Mouse (Mus musculus): ENCODE measurements around the gene Ttll13.
A peak's percentile ranks its signal among the peaks of the same experiment; 100 is the strongest.

The Ttll13 gene

DNA sequence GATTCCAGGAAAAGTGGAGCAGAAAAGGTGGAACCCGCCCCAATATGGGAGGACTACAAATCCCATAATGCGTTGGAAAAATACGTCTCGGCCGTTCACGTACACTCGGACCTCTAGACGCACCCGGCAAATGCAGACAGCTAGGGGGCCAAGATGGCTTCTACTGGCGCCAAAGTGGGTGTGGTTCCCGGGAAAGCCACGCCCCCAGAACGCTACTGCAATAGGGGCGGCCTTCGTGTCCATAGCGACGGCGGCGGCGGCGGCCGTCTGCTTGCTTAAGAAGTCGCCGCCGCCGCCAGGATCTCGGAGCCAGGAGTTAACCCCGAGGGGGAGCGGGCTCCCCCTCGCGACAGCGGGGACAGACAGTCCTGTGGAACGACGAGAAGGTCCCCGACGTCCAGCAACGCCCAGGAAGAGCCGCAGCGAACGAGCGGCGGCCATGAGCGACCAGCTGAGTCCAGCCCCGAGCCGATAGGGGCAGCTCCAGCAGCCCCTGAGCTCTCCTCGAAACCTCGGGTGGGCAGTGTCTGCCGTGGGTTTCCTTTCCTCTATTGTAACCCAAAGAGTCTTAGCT lies at the start of gene Ttll13:
Gene Ttll13 (plus strand): TSS at position 229 of the 574 bp plus-strand sequence.
- peak; percentile 95 to 97 for DNase-seq (ENCODE audit: low spot score in 2 of 2)

DNA sequence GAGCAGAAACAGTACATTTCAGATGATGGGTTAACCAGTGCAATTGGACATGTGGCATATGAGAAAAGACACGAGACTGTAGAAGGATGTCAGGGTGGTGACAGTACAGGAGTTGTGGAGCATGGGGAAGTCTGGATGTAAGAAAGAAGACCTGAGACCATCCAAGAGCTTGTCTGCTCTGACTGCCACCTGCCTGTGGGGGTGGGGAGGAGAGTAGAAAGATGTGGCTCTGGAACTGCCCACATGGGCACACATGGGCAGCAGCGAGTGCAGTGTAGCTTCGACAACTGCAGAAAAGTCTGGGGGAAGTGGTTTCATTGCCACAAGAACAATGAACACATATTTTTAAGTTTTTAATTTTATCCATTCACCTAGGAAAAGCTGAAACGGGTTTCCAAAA lies 48.8 kb upstream of the Ttll13 start:
- no peak for DNase-seq (ENCODE audit: low spot score in 2 of 2)

DNA sequence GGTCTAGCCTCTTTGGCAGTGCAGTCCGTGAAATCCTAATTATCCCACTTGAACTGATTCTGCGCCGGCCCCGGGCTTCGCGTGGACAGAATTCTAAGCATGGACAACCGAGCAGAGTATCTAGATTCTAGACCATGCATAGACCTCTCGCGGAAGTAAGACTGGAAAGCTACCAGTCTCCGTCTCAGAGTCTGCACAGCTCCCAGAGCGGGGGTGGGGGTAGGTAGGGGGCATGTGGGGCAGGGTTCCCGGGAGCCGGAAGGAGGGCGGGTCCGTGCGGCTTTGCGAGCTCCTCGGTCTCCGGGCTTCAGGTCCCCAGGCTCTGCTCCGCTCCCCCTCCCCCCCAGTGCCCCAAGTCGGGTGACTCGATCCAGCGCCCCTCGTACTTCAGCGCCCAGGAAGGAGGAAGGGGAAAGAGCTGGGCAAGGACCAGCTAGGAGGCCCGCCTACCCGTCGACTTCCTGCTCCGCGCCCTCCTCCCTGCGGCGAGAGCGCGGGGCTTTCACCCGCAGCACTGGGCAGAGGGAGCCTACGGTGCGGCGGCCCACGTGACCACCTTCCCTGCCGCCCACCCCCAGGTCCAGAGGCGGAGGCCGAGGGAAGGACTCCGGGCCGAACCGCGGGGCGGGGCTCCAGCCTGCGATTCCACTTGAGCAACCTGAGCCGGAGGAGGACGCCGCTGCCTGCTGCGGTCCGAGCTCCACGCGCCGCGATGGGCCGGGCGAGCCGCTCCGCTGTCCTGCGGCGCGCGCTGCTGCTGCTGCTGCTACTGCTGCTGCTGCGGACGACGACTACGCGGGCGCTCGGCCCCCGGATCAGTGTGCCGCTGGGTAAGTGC lies 48.0 kb upstream of the Ttll13 start:
- peak; percentile 85 to 86 for DNase-seq (ENCODE audit: low spot score in 2 of 2)

- DNase-seq (ENCODE audit: low spot score in 2 of 2) = no peak
These were observed 47.3 kb upstream of the Ttll13 start for GRCm38 (mm10) chr7:80198863-80199262.

DNA sequence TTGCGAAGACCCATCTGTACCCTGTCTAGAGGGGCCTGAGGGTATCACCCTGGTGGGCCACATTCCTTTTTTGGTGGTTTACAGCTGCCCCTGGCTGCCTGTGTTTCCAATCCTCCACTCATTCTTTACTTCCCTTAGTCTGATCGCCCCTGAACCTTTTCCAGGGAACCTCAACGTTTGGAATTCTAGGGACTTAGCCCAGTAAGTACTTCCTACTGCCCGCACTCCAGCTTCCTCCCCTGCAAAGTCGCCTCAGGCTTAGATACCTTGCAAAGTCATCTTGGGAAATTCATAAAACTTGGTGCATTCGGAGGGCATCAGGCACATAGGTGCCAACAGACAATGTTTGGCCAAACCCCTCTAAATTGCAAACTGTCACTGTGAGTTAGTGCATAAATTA lies 46.9 kb upstream of the Ttll13 start:
- DNase-seq (ENCODE audit: low spot score in 2 of 2) = no peak

DNA sequence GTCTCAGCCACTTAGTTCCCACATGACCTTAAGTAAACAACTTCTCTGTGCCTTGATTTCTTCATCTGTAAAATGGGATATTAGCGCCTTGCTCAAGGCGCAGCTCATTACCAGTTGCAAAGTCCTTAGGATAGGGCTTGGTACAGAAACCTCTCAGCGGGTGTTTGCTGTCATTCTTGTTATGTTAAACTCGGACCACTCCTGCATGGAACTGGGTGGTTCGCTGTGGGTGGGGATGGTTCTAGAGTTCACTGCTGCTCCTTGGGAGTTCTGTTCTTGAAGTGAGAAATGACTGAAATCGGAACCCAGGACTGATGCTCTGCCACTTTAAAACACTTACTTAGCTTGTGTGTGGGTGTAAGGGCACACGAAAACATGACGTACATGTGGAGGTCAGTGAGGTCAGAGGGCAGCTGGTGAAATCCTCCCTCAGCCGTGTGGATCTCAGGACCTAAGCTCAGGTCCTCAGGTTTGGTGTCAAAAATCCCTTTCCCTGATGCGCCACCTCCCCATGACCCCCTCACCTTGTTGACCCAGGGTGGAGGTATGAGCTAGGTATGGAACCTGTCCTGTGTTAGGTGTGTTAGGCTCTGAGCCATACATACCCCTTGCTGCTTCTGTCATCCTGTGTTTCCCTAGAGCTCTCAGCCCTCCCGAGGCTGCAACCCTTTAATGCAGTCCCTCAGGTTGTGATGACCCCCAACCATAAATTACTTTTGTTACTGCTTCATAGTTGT lies 46.2 kb upstream of the Ttll13 start:
- no peak for DNase-seq (ENCODE audit: low spot score in 2 of 2)

DNA sequence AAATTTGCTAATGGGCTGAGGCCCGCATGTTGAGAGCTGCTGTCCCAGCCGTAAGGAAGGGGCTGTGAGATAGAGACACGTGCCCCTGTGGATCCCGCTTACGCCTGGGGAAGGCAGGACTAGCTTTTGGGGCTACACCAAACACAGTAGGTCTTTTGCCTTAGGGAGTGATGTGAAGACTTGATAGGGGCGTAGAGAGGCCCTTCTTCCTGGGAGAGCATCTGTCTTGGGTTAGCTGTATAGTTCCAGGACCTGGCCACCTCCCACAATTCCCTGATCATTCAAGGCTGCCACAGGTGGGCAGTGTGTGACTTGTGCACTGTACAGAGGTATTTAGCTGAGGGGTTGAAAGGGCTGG lies 45.6 kb upstream of the Ttll13 start:
- DNase-seq (ENCODE audit: low spot score in 2 of 2) = no peak

- no peak for DNase-seq (ENCODE audit: low spot score in 2 of 2)
These were observed 45.1 kb upstream of the Ttll13 start for GRCm38 (mm10) chr7:80200963-80201539.

DNA sequence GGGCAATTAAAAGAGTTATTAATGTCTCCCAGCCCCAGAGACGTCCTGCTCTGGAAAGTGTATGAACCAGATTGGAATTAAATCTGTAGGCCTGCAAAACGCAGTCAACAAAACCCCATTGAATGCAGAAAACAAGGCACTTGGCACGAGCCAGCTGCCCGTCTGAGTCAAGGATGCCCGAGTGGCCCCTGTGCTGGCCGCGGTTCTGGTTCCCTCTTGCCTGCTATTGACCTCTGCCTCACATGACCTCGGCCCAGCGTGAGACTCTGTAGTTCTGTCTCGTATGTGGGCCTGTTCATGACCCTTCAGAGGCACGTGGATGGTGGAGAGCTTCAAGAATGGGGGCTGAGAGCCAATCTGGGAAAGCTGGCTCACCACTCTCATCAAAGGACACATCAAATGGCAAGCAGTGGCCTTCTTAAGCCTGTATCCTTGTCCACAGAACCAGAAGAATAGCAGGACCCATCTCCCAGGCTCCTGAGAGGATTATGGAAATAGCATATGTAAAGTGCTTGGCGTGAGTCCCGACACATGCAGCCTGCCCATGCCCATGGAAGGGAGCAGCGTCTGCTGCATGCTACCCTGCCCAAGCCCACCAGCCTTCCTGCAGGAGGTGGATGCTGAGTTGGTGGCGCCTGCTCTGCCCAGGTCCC lies 44.2 kb upstream of the Ttll13 start:
- no peak for DNase-seq (ENCODE audit: low spot score in 2 of 2)

GRCm38 (mm10) chr7:80202961-80203360 lies 43.2 kb upstream of the Ttll13 start:
- DNase-seq (ENCODE audit: low spot score in 2 of 2) = no peak

GRCm38 (mm10) chr7:80203638-80204096 lies 42.5 kb upstream of the Ttll13 start:
- DNase-seq (ENCODE audit: low spot score in 2 of 2) = no peak

- DNase-seq (ENCODE audit: low spot score in 2 of 2) = no peak
These were observed 41.8 kb upstream of the Ttll13 start for GRCm38 (mm10) chr7:80204362-80204761.

DNA sequence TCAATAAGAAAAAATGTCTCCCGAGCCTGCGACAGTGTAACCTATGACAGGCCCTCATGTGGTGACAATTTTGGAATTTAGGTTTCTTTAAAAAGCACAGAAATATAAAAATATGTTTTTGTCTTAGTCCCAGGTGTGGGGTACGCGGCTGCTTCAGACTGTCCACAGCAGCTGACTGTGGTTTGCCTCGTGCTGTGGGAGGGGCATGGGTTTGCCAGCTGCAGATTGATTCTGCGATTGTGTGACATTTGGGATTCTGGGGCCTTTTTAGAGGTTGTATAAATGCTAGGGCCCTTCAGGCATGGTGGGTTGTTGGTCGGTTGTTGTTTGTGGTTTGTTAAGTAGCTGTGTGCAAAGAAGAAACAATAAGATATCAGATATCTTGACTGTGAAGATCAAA lies 41.2 kb upstream of the Ttll13 start:
- no peak for DNase-seq (ENCODE audit: low spot score in 2 of 2)

DNA sequence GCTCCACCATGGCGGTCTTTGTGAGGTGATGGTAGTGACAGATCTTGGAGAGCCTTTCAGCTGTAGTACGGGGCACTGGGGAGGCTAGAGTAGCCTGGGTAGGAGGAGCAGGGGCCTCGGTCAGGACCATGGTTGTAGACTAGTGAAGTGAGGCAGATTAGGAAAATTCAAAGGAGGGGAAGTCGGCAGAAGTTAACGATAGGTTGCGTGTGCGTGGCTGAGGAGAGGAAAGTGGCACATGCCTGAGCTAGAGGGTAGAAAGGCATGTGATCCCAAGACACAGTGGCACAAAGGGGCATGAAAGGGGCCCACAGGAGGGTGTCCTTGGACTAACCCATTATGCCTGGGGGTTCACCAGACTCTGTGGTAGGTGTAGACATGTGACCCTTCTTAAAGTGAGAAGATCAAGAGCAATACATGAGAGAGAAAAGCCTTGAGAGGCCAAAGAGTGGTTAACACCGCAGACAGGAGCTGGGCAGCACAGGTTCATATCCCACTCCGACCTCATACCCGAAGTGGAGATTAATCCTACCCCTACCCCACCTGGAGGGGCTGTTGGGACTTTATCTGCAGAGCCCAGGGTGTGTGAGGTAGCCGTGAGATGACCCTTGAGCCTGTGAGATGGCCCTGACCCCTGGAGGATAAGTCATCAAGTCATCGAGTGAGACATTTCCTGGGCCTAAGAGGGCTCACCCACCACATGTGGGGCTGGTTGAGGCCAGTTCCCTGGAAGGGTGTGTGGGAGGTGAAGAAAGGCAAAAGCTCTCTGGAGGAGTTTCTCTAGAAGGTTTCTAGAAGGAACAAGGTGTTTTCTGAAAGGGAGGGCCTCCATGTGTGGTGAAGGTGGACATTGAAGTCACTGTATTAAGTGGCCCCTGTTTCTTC lies 40.2 kb upstream of the Ttll13 start:
- DNase-seq (ENCODE audit: low spot score in 2 of 2) = no peak

GRCm38 (mm10) chr7:80207314-80207731 lies 38.9 kb upstream of the Ttll13 start:
- DNase-seq (ENCODE audit: low spot score in 2 of 2) = no peak

- peak in 1 of 2 experiments; percentile 60 for DNase-seq (ENCODE audit: low spot score in 2 of 2)
These were observed 38.0 kb upstream of the Ttll13 start for GRCm38 (mm10) chr7:80208026-80208642.

GRCm38 (mm10) chr7:80208738-80209430 lies 37.3 kb upstream of the Ttll13 start:
- DNase-seq (ENCODE audit: low spot score in 2 of 2) = peak in 1 of 2 experiments; percentile 56

DNA sequence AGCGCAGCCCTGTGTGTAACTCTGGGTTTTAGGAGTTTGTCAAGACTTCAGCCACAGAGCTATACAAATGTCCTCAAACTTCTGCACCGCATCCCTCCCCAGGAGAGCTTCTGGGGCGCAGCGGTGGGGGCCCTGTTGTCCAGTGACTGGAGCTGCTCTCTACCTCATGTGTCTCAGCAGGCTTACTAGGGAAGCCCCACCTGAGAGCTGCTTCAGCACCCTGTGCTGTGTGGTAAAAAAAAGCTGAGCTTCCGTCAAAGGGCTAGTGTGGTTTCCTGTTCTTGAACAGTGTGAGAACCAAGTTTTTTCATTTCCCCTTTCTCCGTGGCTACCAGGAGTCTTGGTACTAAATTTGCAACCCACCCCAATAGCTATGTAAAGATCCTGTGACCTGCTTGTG lies 36.5 kb upstream of the Ttll13 start:
- DNase-seq (ENCODE audit: low spot score in 2 of 2) = no peak

DNA sequence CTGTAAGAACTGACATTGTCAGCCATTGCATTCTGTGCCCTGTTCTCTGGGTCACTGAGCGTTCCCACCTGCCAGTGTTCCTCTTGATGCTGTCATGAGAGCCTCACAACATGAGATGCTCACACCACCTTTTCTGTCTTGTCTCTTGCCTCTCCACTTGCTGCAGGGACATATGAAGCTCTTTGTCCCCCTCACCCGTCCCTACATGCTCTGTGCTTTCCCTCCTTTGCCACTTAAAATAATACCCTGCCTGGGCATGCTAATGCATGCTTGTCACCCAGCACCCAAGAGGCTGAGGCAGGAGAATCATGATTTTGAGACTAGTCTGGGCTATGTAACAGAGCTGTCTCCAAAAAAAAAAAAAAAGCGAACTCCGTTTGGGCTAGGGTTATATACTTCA lies 35.2 kb upstream of the Ttll13 start:
- no peak for DNase-seq (ENCODE audit: low spot score in 2 of 2)

GRCm38 (mm10) chr7:80213604-80214003 lies 32.6 kb upstream of the Ttll13 start:
- DNase-seq (ENCODE audit: low spot score in 2 of 2) = no peak

Measured in urinary bladder, postnatal 4 days (tissue).